Mouse (Mus musculus): ENCODE results near the gene Cmas.

The Cmas gene

GRCm38 (mm10) chr6:142752331-142753246, 3.9 kb upstream of the Cmas start:
- no peak for DNase-seq (ENCODE audit: low spot score)

- DNase-seq (ENCODE audit: low spot score) = no peak
Observed at GRCm38 (mm10) chr6:142757334-142757965, 964 bp downstream of the Cmas start.

- DNase-seq (ENCODE audit: low spot score) = no peak
Observed at GRCm38 (mm10) chr6:142757976-142758375, 1.5 kb downstream of the Cmas start.

GRCm38 (mm10) chr6:142758562-142758961, 2.1 kb downstream of the Cmas start:
- no peak for DNase-seq (ENCODE audit: low spot score)

- no peak for DNase-seq (ENCODE audit: low spot score)
Observed at GRCm38 (mm10) chr6:142759633-142760032, 3.1 kb downstream of the Cmas start.

GRCm38 (mm10) chr6:142764933-142765332, 8.4 kb downstream of the Cmas start:
- no peak for DNase-seq (ENCODE audit: low spot score)

GRCm38 (mm10) chr6:142767305-142767704, 10.8 kb downstream of the Cmas start:
- no peak for DNase-seq (ENCODE audit: low spot score)

GRCm38 (mm10) chr6:142769896-142770295, 13.4 kb downstream of the Cmas start:
- DNase-seq (ENCODE audit: low spot score) = no peak

- no peak for DNase-seq (ENCODE audit: low spot score)
Observed at GRCm38 (mm10) chr6:142771643-142772042, 15.2 kb downstream of the Cmas start.

GRCm38 (mm10) chr6:142773566-142773965, 17.1 kb downstream of the Cmas start:
- no peak for DNase-seq (ENCODE audit: low spot score)

- DNase-seq (ENCODE audit: low spot score) = no peak
Observed at GRCm38 (mm10) chr6:142776935-142777334, 20.4 kb downstream of the Cmas start.

- DNase-seq (ENCODE audit: low spot score) = peak; percentile 54
Observed at GRCm38 (mm10) chr6:142779045-142779811, 22.7 kb downstream of the Cmas start.

GRCm38 (mm10) chr6:142779812-142780573, 23.5 kb downstream of the Cmas start:
- no peak for DNase-seq (ENCODE audit: low spot score)

- no peak for DNase-seq (ENCODE audit: low spot score)
Observed at GRCm38 (mm10) chr6:142780574-142781033, 24.1 kb downstream of the Cmas start.

GRCm38 (mm10) chr6:142781286-142781685, 24.8 kb downstream of the Cmas start:
- no peak for DNase-seq (ENCODE audit: low spot score)

GRCm38 (mm10) chr6:142785343-142785742, 28.9 kb downstream of the Cmas start:
- DNase-seq (ENCODE audit: low spot score) = peak; percentile 69

- no peak for DNase-seq (ENCODE audit: low spot score)
Observed at GRCm38 (mm10) chr6:142786106-142786505, 29.6 kb downstream of the Cmas start.

GRCm38 (mm10) chr6:142788042-142788987, 31.8 kb downstream of the Cmas start:
- DNase-seq (ENCODE audit: low spot score) = peak; percentile 78

GRCm38 (mm10) chr6:142789736-142790135, 33.2 kb downstream of the Cmas start:
- no peak for DNase-seq (ENCODE audit: low spot score)

GRCm38 (mm10) chr6:142792241-142792968, 35.9 kb downstream of the Cmas start:
- no peak for DNase-seq (ENCODE audit: low spot score)

Measured in testis, postnatal 10 days (tissue).